Mouse (Mus musculus) heart, postnatal 0 days (tissue): ENCODE results near the gene Cnga1.

Source experiments
- CTCF ChIP-seq: IDR thresholded peaks from 2 replicates; pipeline ENCODE4 v1.5.1; 2016; ENCODE audit warnings: antibody characterized with exemption, control low read depth, low read depth
- EP300 ChIP-seq: IDR thresholded peaks from 2 replicates; pipeline ENCODE4 v1.6.1; 2016; ENCODE audit warnings: antibody characterized with exemption, low read depth

DNA sequence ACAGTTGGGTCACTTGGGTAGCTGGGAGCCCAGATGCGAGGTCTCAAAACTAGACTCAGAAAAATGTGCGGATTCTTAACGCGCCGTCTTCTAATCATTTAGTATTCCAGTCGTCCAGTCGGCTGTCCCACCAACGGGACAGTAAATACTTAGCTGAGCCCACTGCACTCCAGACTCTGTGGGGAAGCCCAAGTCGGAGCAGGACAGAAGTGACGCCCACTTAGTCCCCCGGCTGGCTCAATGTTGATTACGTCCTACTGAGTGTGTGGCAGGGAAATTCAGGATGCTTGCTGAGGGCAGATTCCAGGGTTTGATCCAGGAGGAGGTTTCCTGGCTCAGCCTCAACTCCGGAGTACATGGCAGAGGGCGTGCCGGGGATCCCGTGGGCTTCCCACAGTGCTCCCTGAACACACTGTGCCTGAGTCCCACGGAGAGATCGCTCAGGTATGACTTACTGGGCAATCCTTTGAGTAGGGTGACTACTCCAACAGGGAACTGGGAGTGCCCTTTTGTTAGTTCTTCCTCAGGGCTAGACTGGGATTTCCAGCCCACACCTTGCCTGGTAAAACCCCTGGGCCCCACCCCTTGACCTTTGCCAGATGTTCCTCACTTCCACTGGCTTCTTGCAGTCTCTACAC lies 4.0 kb upstream of the Cnga1 start:
- TF ChIP-seq CTCF: no peak
- TF ChIP-seq EP300: no peak
